Mouse (Mus musculus) limb, embryonic 14.5 days (tissue): ENCODE results near the gene Poc1a. TPM values are rescaled to one million over a fixed set of nuclear protein-coding genes. Genes with fewer than 3 reads are reported as not detected.

Experiments
- ATAC-seq: fragments of 200-750 bp; cut with Nextera tagmentation; 2 replicates; pipeline ENCODE4 v1.8.0; 2017; ENCODE audit warnings: low read depth, moderate number of reproducible peaks, moderate TSS enrichment; ENCODE audit not compliant: low FRiP score
- DNase-seq: peaks from one replicate; pipeline ENCODE4 v3.0.0-alpha.2; 2015; ENCODE audit warnings: low spot score
- H3K27ac ChIP-seq: fragments of 300-500 bp; sonication (generic); replicated peaks from 2 replicates; pipeline ENCODE4 v1.5.1; 2014; ENCODE audit warnings: low read depth, mild to moderate bottlenecking, low read length, moderate library complexity, mixed read lengths
- H3K27me3 ChIP-seq: fragments of 300-500 bp; sonication (generic); 2 replicates; pipeline ENCODE4 v1.6.1; 2014; ENCODE audit warnings: low read length, mixed read lengths; ENCODE audit not compliant: control insufficient read depth, insufficient read depth
- H3K36me3 ChIP-seq: fragments of 300-500 bp; sonication (generic); 2 replicates; pipeline ENCODE4 v1.6.1; 2014; ENCODE audit warnings: mild to moderate bottlenecking, low read length, moderate library complexity, mixed read lengths; ENCODE audit not compliant: control insufficient read depth, insufficient read depth
- H3K4me1 ChIP-seq: fragments of 300-500 bp; sonication (generic); 2 replicates; pipeline ENCODE4 v1.6.1; 2014; ENCODE audit warnings: antibody characterized with exemption, low read length, mixed read lengths; ENCODE audit not compliant: control insufficient read depth, insufficient read depth
- H3K4me2 ChIP-seq: fragments of 300-500 bp; sonication (generic); replicated peaks from 2 replicates; pipeline ENCODE4 v1.6.1; 2014; ENCODE audit warnings: low read depth, mild to moderate bottlenecking, low read length, moderate library complexity; ENCODE audit not compliant: severe bottlenecking
- H3K4me3 ChIP-seq: fragments of 300-500 bp; sonication (generic); replicated peaks from 2 replicates; pipeline ENCODE4 v1.5.1; 2014; ENCODE audit warnings: low read length
- H3K9ac ChIP-seq: fragments of 300-500 bp; sonication (generic); 2 replicates; pipeline ENCODE4 v1.6.1; 2014; ENCODE audit warnings: mild to moderate bottlenecking, low read depth, low read length, moderate library complexity; ENCODE audit not compliant: severe bottlenecking
- H3K9me3 ChIP-seq: fragments of 300-500 bp; sonication (generic); 2 replicates; pipeline ENCODE4 v1.6.1; 2016; ENCODE audit warnings: low read length; ENCODE audit not compliant: control insufficient read depth
- POLR2A ChIP-seq: fragments of 200-500 bp; IDR thresholded peaks from 2 replicates; pipeline ENCODE4 v1.8.0; 2012; ENCODE audit warnings: inconsistent platforms, mild to moderate bottlenecking, moderate library complexity, borderline replicate concordance; ENCODE audit not compliant: insufficient read depth, insufficient read length; ENCODE audit errors: extremely low read depth
- WGBS: fragments of 180-500 bp; shearing (Covaris S2); extraction: QIAGEN DNeasy Blood & Tissue Kit; methylation state at CpG from one replicate; pipeline ENCODE4 v1.1.7; 2014; 5-methylcytosine and 5-hydroxymethylcytosine counted together
- polyA plus RNA-seq, 2 experiments: library from polyadenylated mRNA; depleted of rRNA in 1 of 2; stranded (reverse) in 1 of 2; unstranded in 1 of 2; fragments of >200 nt; fragmentation: Nextera tagmentation in 1 of 2; extraction: Ambion mirVana in 1 of 2; gene quantifications; 2 replicates each; pipeline versions ENCODE4 v1.2.1 to v1.2.3; 2012 to 2014

Poc1a gene
- polyA plus RNA-seq, 2 experiments, result 20.1 to 20.2 TPM

DNA sequence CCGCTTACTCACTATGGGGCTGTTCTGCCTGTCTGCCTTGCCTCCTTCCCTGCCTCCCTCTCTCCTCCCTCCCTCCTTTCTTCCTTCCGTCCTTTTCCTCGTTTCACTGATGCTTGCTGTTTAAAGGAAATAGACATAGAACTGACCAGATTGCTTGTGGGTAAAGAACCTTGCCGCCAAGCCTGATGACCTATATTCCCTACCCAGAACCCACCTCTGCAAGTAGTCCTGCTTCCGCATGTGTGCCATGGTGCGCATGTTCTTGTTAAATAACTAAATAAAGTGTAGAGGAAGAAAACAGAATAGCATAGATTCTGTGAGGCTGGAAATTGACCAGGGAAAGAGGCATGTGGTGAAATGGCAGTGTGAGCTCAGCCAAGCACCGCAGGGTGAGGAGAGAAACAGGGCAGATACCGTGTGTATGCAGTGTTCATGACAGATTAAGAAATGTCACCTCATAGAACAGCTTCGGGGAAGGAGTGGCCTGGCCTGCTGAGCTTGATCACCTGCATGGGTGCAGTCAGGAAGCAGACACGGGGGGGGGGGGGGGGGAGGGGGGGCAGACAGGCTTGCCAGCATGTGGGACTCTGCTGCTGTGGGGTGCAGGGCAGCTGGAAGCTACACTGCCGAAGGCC lies 20.7 kb downstream of the Poc1a start:
- TF ChIP-seq POLR2A, result no peak
- ATAC-seq (no peak), DNase-seq (no peak)
- no peak overlapping the region for H3K9ac ChIP-seq
- no peak overlapping the region for H3K4me2 ChIP-seq
- no peaks in the 10 kb centered on the region for H3K4me1 ChIP-seq
- no peaks in the 10 kb centered on the region for H3K9me3 ChIP-seq
- WGBS, result 66% methylated on average over 10 of the region's 11 CpGs
- peaks cover 4% of the 10 kb centered on the region; the same call in 1 of the 2 replicates for H3K36me3 ChIP-seq
- H3K27ac ChIP-seq, result no peak overlapping the region
- H3K27me3 ChIP-seq, result no peaks in the 10 kb centered on the region
- no peak overlapping the region for H3K4me3 ChIP-seq

DNA sequence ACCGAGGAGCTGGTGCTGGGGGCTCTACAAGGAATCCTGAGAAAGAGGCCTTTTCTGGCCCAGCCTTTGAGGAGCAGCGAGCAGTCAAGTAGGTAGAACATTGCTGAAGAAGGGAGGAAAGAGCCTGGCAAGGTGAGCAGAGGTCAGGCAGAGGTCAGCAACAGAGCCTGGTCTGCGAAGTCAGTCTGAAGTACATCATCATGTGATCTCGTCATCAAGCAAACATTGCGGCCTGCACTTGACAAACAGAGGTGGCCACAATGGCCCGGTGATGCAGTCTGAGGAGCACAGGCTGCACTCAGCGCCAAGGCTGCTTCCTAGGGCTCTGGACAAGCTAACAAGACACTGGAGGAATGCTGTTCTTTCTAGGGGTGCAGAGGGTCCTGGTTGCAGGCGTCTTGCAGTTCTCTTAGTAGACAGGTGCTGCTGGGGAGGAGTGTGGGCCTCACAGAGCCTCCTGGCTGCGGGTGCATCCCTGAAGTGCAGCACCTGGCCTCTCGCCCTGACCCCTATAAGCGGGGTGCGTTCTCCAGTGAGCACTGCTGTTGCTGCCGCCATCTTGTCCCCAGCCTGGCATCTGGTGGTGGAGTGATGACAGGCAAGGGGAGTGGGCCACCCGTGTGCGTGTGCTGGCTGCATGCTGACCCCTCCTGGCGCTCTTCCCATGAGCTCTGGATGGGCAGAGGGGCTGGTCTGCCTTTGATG lies 21.7 kb downstream of the Poc1a start:
- Histone ChIP-seq H3K9ac (no peak overlapping the region), H3K4me3 (no peak overlapping the region), H3K4me2 (no peak overlapping the region), H3K27ac (no peak overlapping the region), H3K9me3 (no peaks in the 10 kb centered on the region), H3K4me1 (no peaks in the 10 kb centered on the region), H3K27me3 (no peaks in the 10 kb centered on the region), H3K36me3 (peaks cover 5% of the 10 kb centered on the region; the same call in 1 of the 2 replicates)
- ATAC-seq (no peak), DNase-seq (no peak)
- WGBS, result 82% methylated on average over 15 of the region's 16 CpGs
- no peak for TF ChIP-seq POLR2A

DNA sequence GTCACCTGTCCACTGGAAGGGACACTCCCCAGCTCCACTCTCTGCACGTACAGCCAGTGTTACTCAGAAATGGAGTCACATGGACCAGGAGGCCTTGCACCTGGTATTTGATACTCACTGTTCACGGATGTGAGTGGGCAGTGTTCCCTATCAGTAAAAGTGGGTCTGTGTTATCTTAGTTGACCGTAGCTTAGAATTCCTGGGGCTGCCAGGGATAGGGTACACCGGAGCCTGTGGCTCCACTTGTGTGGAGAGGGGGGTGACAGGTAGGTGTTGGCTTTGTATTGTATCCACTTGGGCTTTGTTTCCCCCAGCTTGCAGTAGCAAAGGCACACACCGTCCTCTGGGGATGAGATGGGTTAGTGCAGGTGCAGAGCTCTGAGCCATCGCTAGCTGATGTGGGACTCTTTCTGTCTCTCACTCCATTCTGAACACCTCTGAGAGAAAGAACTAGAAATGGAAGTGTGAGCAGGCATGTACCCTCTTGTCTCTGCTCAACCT lies 22.6 kb downstream of the Poc1a start:
- Histone ChIP-seq H3K27me3 (no peaks in the 10 kb centered on the region), H3K4me1 (no peaks in the 10 kb centered on the region), H3K36me3 (peaks cover 4% of the 10 kb centered on the region; the same call in 1 of the 2 replicates), H3K27ac (no peak overlapping the region), H3K4me3 (no peak overlapping the region), H3K9ac (no peak overlapping the region), H3K9me3 (no peaks in the 10 kb centered on the region), H3K4me2 (no peak overlapping the region)
- no peak for TF ChIP-seq POLR2A
- WGBS, result 88% methylated on average over 6 of the region's 6 CpGs
- DNase-seq, result no peak
- ATAC-seq, result no peak

DNA sequence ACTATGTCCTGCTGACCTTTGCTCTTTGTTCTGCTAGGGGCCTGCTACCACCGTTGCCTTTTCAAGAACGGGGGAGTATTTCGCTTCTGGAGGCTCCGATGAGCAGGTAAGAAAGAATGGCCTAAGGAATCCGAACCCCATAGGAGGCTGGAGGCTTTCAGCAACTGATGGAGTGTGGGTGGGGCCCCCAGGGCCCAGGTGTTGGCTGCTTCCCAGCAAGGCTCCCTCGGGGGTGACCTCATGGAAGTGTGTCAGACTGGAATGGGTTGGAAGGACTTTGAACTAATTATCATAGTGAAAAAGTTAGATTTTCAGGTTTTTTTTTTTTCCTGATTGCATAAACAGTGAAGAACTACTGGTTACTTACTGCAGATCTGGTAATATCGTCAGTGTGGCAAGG lies 24.4 kb downstream of the Poc1a start:
- Histone ChIP-seq H3K9ac (no peak overlapping the region), H3K36me3 (peaks cover 8% of the 10 kb centered on the region; the same call in 1 of the 2 replicates), H3K4me2 (no peak overlapping the region), H3K27ac (no peak overlapping the region), H3K4me1 (no peaks in the 10 kb centered on the region), H3K27me3 (no peaks in the 10 kb centered on the region), H3K9me3 (no peaks in the 10 kb centered on the region), H3K4me3 (no peak overlapping the region)
- TF ChIP-seq POLR2A, result no peak
- ATAC-seq (no peak), DNase-seq (no peak)
- WGBS, result 77% methylated on average over 7 of the region's 7 CpGs

DNA sequence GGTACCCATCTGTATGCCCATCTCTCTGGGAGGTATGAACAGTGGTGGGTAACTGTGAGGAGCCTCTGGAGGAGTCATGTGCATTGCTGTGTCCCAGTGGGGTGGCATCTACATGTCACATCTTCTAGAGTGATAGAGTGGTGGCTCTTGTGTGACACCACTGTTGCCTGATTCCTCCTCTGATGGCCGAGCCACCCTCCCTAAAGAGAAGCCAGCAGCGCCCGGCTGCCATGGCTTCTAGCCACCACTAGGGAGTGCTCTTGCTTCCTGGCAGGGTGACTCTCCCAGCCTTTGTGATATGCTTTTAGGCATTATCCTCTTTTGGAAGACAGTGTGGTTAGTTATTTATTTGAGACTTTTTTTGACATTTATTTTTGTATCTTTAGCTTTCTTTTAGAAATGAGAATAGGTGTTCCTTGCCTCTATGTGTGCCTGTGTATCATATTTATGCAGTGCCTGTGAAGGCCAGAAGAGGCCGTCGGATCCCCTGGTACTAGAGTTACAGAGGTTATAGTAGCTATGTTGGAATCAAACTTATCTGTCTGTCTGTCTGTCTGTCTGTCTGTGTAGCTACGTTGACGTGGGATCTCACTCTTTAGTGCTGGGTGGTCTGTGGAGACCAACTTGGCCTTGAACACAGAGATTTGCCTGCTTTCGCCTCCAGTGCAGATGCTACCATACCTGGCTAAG lies 25.9 kb downstream of the Poc1a start:
- ATAC-seq (peak; percentile 70), DNase-seq (peak; percentile 73)
- Histone ChIP-seq H3K4me2 (no peak overlapping the region), H3K27ac (no peak overlapping the region), H3K27me3 (no peaks in the 10 kb centered on the region), H3K4me1 (no peaks in the 10 kb centered on the region), H3K9me3 (no peaks in the 10 kb centered on the region), H3K4me3 (no peak overlapping the region), H3K9ac (no peak overlapping the region), H3K36me3 (peaks cover 8% of the 10 kb centered on the region; the same call in 1 of the 2 replicates)
- no peak for TF ChIP-seq POLR2A
- WGBS, result 43% methylated on average over 8 of the region's 8 CpGs
